Mouse (Mus musculus) kidney, postnatal 14 days (tissue): ENCODE data around the gene Vinac1.

Experiments used
- DNase-seq: peaks from one replicate; pipeline ENCODE4 v3.0.0; 2022; ENCODE audit warnings: mixed read lengths

Gene Vinac1

DNA sequence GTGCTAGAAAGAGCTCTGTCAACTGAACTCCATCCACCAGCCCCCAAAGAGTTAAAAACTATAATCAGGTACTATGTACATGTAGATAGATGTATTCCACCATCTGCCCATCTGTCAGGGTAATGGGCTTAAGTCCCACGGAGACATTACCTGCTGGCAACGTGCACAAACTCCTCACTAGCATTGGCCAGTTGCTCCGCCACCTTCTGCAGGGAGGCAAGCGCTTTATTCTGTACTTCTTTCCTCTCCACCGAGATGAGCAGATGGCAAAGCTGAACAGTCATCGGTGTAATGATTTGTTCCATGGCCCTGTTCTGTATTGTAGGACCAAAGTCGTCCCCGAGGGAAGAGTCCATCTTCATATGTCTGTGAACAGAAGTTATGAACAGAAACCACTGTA, at the start of gene Vinac1:
Vinac1 (minus strand) TSS at position 362 of the 400 bp plus-strand sequence.
- DNase-seq: no peak

- DNase-seq: peak; percentile 44
These were observed 46.2 kb upstream of the Vinac1 start for GRCm38 (mm10) chr2:129093926-129094724.

- no peak for DNase-seq
These were observed 44.8 kb upstream of the Vinac1 start for GRCm38 (mm10) chr2:129092810-129093209.

GRCm38 (mm10) chr2:129090370-129090769, 42.4 kb upstream of the Vinac1 start:
- no peak for DNase-seq

DNA sequence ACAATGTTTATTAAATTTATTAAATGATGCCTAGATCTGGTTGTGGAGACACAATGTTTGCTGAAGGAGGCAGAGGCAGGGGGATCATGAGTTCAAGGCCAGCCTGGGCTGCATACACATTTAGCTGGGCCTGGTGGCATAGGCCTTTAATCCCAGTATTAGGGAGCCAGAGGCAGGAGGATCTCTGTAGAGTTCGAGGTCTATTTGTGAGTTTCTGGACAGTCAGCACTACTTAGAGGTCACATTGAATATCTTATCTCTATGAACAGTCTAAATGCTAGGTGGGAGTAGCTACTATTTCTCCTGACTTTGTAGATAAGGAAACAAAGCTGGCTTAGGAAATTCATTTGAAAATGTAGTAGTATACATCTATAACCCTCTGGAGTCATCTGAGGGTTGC, 39.5 kb upstream of the Vinac1 start:
- no peak for DNase-seq

GRCm38 (mm10) chr2:129084959-129085358, 37.0 kb upstream of the Vinac1 start:
- no peak for DNase-seq

- no peak for DNase-seq
These were observed 35.5 kb upstream of the Vinac1 start for GRCm38 (mm10) chr2:129083514-129083913.

DNA sequence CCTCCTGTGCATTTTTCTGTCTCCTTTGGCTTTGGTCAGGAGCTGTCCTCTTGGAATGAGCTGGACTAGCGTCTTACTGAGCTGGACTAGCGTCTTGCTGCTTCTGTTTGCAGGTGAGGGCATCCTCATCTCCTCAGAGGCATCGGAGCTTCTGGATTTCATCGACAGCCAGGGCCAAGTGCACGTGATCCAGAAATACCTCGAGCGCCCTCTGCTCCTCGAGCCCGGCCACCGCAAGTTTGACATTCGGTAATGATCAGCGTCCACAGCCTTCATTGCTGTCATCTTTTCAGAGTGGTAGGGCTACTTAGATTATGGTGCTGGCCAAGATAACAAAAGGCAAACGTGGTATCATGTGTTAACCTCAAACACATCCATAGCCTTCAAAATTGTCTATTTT, 33.1 kb upstream of the Vinac1 start:
- DNase-seq: no peak

GRCm38 (mm10) chr2:129079194-129079593, 31.2 kb upstream of the Vinac1 start:
- no peak for DNase-seq

DNA sequence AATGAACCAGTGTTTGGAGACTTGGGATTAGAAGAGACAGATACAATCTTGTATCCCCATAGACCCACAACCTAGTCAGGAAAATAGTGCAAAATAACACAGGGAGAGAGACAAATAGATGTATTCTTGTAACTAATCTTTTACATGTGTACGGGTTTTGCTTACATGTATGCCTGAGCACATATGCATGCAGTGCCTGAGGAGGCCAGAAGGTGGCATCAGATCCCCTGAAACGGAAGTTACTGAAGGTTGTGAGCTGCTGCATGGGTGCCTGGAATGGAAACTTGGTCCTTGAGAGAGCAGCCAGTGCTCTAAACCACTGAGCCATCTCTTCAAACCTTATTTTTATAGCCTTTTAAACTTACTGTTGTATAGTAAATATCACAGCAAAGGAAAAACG, 30.3 kb upstream of the Vinac1 start:
- DNase-seq: no peak

DNA sequence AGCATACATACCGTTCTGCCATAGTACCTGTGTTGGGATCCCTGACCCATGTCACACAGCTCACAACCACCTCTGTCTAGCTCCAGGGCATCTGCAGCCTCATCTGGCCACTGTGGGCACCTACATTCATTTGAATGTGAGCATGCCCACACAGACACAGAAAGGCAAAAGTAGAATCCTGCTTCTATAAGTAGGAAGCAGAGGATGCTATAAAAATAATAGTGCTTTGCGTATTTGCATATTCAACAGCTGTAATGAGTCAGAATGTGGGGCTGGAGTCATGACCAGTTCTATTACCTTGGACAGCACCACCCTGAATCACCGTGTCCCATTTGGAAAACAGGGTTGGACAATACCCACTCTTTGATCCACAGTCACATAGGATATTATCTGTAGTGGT, 22.3 kb upstream of the Vinac1 start:
- DNase-seq: no peak

DNA sequence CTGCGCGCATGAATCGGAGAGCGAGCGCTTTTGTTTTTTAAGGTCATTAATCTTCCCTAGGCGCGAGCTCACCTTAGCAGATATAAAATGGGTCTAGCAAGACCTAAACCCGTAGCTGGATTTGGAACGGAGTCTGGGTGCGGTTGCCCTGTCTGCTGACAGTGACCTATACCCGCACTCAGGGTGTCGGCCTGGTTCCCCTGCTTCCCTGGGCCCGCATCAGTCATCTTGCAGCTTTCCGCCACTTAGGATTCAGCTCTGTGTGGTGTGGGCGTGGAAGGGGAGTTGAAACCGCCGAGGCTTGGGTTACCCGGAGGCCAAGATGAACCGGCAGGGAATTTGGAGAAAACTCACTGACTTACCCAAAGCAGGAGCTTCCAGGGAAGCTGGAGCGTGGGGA, 18.4 kb upstream of the Vinac1 start:
- DNase-seq: peak; percentile 54

DNA sequence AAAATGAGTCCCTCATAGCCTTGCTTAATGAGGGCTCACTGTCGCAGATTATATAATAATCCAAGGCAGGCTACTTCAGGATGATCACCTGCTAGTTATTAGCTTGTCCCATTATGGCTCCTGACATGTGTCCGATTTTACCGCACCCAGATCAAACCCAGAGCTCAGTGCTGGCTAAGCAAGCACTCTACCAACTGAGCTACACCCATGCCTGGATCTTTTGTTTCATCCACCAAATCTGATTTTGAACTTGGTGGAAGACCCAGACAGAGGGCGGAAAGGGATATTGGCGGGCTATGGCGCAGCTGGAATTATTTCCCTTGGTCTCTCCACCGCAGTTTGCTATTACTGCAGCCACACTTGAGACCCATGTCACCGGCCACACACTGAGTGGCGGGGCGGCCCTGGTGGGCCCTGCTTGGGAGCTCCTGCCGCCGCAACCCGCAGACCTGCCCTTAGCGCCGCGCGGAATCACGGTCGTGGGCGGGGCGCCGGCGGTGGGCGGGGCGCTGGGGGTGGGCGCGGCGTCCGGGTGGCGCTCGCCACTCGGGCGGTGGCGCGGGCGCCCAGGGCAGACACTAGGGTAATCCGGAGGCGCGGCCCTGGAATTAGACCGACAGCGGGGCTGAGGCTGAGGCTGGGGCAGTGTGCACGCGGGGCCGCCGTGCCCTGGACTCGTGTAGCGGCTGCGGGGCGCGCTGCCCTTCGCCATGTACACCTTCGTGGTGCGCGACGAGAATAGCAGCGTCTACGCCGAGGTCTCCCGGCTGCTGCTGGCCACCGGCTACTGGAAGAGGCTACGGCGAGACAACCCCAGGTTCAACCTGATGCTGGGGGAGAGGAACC, 17.7 kb upstream of the Vinac1 start, which contains the start of gene Ttl:
Ttl (plus strand) TSS at position 506 of the 846 bp plus-strand sequence.
- peak; percentile 89 for DNase-seq

DNA sequence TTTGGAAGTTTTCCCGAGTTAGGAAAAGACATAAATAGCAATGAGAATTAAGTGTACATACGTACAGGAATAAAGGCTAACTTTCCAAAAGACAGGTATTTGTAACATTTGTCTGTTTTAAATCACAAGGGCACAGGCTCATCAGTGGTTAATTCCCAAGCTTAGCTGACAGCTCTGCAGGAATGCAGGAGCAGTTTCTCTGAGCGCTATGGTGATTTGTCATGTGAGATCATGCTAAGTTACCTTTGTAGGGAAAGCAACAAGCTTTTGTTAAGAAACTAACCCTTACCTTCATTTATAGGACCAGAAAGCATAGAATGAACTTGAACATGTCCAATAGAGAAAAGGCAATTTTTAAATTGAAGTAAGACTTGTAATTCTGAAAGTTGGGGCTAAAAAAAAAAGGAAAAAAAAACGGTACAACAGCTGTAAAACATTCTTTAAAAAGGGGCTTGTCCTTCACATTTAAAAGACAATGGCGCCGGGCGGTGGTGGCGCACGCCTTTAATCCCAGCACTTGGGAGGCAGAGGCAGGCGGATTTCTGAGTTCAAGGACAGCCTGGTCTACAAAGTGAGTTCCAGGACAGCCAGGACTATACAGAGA, 13.6 kb upstream of the Vinac1 start:
- no peak for DNase-seq

- DNase-seq: no peak
These were observed 10.0 kb upstream of the Vinac1 start for GRCm38 (mm10) chr2:129057920-129058361.

DNA sequence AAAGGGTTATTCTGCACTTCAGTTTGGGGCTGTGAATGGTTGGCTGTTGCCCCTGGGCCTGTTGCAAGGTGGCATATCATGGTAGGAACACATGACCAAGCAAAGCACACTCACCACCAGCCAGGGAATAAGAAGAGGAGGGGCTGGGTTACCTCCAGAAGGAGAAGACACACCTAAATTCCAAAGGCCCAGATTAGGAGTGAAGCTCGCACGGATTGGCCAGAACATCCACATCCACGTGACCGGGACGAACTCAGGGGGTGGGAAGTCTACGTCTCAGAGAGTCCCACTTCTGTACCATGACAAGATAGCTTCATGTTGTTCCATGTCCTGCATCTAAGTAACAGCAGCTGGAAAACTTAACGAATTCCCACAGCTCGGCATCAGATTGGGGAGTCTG, 9.3 kb upstream of the Vinac1 start:
- no peak for DNase-seq

DNA sequence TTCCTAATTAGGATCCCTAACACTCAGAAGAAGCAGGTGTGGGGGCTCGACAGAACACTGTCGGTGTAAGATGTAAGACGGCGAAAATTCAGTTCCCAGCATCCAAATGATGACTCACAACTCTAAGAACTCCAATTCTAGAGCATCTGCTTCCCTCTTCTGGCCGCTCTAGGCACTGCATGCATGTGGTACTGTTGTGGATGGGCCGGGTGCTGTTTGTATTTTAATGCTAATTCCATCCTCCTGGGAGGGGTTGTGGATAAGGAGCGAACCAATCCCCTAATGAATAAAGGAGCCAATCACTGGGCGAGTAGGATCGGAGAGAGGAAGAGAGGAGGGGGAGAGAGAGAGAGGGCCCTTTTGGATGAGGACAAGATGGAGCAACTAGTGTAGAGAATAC, 8.6 kb upstream of the Vinac1 start:
- no peak for DNase-seq

GRCm38 (mm10) chr2:129055741-129056140, 7.8 kb upstream of the Vinac1 start:
- DNase-seq: no peak

DNA sequence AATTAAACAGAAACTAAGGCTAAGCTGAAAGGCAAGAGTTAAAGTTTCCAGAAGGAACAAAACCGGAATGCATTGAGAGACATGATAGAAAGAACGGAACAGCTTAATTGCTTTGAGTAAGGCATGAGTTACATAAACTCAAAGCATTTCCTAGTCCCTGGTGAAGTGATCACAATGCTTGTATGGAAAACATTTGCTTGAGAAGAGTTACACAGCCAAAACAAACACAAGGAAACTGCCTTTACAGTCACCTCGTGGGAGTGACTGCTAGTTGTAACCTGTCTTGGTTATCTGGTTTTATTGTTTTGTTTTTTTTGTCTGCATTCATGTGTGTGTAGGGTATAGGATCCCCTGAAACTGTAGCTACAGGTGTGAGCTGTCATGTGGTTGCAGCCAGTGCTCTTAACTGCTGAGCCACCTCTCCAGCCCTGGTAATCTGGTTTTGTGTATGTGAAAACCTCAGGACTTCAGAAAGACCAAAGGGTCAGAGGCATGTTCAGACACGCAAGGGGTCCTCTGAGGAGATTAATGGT, 4.5 kb upstream of the Vinac1 start:
- no peak for DNase-seq

DNA sequence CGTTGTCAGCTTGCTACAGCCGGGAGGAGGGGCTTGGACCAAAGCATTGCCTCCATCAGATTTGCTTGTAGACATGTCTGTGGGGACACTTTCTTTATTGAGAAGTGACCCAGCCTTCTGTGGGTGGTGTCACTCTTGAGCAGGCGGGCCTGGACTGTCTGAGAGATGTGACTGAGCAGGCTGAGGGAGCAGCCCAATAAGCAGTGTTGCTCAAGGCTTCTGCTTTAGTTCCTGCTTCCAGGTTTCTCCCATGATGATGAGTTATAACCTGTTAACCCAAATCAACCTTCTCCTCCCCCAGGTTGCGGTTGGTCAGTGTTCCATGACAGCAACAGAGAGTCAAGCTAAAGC, 1.2 kb downstream of the Vinac1 start:
- DNase-seq: no peak

DNA sequence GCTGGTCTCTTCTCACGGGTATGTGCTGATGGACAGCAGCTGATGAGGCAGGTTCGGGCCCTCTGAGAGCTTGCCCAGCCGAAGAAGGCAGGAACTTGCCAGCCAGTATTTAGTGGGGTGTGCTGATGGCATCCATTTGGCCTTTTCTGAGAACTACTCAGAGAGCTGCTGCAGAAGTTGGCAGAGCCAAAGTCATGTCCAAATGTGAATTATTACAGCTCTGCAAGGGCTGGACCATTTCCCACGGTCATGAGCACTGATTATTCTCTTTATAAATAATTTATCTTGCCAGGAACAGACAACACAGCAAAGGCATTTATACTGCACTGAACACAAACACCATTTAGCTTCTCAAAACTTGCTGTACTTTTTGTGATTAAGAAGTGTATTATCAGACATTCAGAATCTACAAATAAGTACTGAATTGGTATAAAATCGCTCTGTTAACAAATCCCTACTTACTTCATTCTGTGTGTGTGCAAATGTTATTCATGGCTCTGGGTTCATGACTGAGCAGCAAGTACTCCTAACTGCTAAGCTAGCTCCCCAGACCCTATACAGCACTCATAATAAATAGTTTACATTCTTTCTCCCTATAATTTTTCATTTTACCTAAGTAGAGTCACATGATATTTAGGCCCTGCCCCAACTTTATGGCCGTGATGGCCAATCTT, 1.7 kb downstream of the Vinac1 start:
- DNase-seq: peak; percentile 17

DNA sequence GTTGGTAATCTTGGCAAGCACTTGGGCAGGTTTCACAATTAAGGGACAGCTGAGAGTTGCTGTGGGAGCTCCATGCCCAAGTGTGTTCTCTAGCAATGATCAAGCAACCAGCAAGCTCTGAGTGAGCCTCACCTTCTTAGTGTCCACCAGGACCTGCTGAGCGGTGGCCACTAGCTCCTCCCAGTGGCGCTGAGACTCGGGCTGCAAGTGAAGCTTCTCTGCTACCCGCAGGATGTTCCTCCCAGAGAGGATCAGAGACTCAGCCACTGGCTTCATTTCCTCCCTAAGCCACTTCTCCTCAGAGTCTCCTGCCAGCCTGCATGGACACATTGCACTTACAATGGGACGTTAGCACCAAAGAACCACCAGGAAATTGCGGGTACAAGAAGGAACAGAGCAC, 7.4 kb downstream of the Vinac1 start:
- peak; percentile 10 for DNase-seq
